Mouse (Mus musculus) embryonic fibroblast, embryonic 13.5 days (primary cell): ENCODE measurements around the gene Oosp2. TPM values are rescaled to one million over a fixed set of nuclear protein-coding genes. Genes with fewer than 3 reads are reported as not detected.

Source experiments
- H3K27ac ChIP-seq: 2 replicates; pipeline ENCODE4 v1.5.1; 2012; ENCODE audit warnings: low read length, control low read depth, inconsistent platforms; ENCODE audit not compliant: insufficient read depth
- H3K4me1 ChIP-seq: 2 replicates; pipeline ENCODE4 v1.6.1; 2011; ENCODE audit warnings: low read length; ENCODE audit not compliant: control insufficient read depth, insufficient read depth
- H3K4me3 ChIP-seq: 2 replicates; pipeline ENCODE4 v1.5.1; 2011; ENCODE audit warnings: mild to moderate bottlenecking, control low read depth, low read length; ENCODE audit not compliant: insufficient read depth
- CTCF ChIP-seq: IDR thresholded peaks from 2 replicates; pipeline ENCODE4 v1.5.1; 2011; ENCODE audit warnings: mild to moderate bottlenecking, control low read depth, low read length, moderate library complexity, borderline replicate concordance; ENCODE audit not compliant: insufficient read depth
- POLR2A ChIP-seq: IDR thresholded peaks from 2 replicates; pipeline ENCODE4 v1.6.1; 2011; ENCODE audit warnings: low read depth, mild to moderate bottlenecking, control low read depth, low read length, moderate library complexity
- polyA plus RNA-seq: library from polyadenylated mRNA; stranded (reverse); fragments of >200 nt; gene quantifications from 2 replicates; pipeline ENCODE4 v1.2.4, GENCODE M21; 2011; ENCODE audit warnings: low read depth; ENCODE audit not compliant: missing spikeins, insufficient read length

Oosp2 gene
- polyA plus RNA-seq, 1 experiment: not detected

- no peak overlapping the region for H3K4me3 ChIP-seq
- no peak overlapping the region for H3K27ac ChIP-seq
- TF ChIP-seq CTCF (no peak), POLR2A (no peak)
- H3K4me1 ChIP-seq: no peaks in the 10 kb centered on the region
Observed at GRCm38 (mm10) chr19:11635572-11635971, 24.8 kb downstream of the Oosp2 start.

DNA sequence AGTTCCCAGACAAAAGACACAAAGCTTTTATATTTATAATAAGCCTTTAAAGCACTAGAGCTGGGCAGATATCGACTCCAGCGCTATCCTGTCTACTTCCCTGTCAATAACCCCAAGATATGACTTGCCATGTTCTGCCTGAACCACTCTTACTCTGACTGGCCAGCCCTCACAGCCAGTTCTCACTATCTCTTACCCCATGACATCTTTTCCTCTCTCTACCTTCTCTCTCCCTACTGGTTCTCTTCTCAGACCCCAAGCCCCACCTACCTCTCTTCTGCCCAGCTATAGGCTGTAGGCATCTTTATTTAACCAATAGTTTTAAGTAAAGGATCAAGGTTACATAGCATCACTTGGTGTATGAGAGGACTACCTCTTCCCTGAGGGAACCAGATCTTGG, 26.0 kb downstream of the Oosp2 start:
- H3K4me1 ChIP-seq: no peaks in the 10 kb centered on the region
- no peak overlapping the region for H3K27ac ChIP-seq
- TF ChIP-seq POLR2A: no peak
- no peak for TF ChIP-seq CTCF
- H3K4me3 ChIP-seq: no peak overlapping the region

- H3K4me1 ChIP-seq: no peaks in the 10 kb centered on the region
- no peak overlapping the region for H3K27ac ChIP-seq
- H3K4me3 ChIP-seq: no peak overlapping the region
- no peak for TF ChIP-seq POLR2A
- TF ChIP-seq CTCF: no peak
Observed at GRCm38 (mm10) chr19:11633732-11634131, 26.6 kb downstream of the Oosp2 start.

DNA sequence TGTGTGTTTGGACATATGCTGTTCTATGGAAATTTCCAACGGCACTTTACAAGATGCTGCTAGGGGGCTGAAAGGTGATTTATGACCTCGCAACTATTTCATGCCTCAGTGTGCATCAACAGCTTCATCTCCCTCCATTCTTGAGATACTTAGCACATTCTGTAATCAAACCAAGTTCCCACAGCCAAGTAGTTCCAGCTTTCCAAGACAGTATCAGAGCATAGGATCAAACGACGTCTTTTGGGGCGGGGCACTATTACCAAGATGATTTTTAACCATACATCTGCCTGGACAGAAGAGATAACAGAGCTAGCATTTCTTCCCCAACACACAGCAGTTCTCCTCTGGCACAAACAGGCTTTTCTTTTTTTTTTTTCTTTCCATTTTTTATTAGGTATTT, 35.1 kb downstream of the Oosp2 start:
- Histone ChIP-seq H3K4me3 (no peak overlapping the region), H3K4me1 (no peaks in the 10 kb centered on the region), H3K27ac (no peak overlapping the region)
- TF ChIP-seq POLR2A (no peak), CTCF (no peak)

DNA sequence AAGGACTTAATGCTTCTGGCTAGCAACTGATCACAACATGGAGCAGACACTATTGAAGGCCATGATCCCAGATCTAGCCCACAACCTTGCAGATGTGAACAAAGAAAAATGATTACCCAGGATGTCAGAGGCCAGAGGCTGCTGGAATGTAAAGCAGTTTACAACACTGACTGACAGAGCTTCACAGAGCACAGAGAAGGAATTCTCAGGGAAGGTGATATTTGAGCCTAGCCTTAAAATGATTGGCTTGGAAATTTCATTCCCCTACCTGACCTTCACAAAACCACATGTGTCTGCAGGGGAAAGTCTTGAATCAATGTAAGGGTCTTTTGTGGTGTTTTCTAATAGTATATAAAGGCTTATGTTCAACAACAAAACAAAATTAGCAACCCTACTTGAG, 35.6 kb downstream of the Oosp2 start:
- Histone ChIP-seq H3K27ac (no peak overlapping the region), H3K4me1 (no peaks in the 10 kb centered on the region), H3K4me3 (no peak overlapping the region)
- TF ChIP-seq POLR2A (no peak), CTCF (no peak)

- H3K4me1 ChIP-seq: peaks cover 5% of the 10 kb centered on the region; the same call in 1 of the 2 replicates
Observed at GRCm38 (mm10) chr19:11623551-11623950, 36.8 kb downstream of the Oosp2 start, which contains the start of gene Ms4a2. Ms4a2 (minus strand) TSS chr19:11623719.

DNA sequence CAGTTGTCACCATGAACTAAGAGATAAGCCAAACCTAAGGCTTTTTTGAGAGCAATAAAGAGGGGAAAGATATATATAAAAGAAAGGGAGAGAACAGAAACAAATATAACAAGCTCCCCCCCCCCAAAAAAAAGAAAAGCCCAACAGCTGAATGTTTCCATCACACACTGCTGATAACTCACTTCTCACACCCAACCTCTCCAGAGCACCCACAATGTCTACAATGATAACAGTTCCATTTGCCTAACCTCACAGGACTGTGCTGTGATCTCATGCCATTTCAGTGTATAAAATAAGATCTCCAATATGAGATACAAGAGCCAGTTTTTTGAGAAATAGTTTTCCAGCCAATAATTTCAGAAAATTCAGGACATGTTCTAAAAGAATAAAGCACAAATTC, 42.4 kb downstream of the Oosp2 start:
- no peak for TF ChIP-seq POLR2A
- no peak for TF ChIP-seq CTCF
- peaks cover 12% of the 10 kb centered on the region for H3K4me1 ChIP-seq
- H3K27ac ChIP-seq: no peak overlapping the region
- no peak overlapping the region for H3K4me3 ChIP-seq

More at GRCm38 (mm10) chr19:11623551-11623950, 36.8 kb downstream of the Oosp2 start, which contains the start of gene Ms4a2:
- TF ChIP-seq POLR2A (no peak), CTCF (no peak)
- Histone ChIP-seq H3K4me3 (no peak within 1 kb of the TSS), H3K27ac (no peak within 1 kb of the TSS)

GRCm38 (mm10) chr19:11614805-11615204, 45.6 kb downstream of the Oosp2 start:
- TF ChIP-seq POLR2A: no peak
- TF ChIP-seq CTCF: no peak
- Histone ChIP-seq H3K4me3 (no peak overlapping the region), H3K27ac (peak overlapping the region; percentile 68), H3K4me1 (peaks cover 12% of the 10 kb centered on the region)

- peak overlapping the region; percentile 75 for H3K27ac ChIP-seq
- TF ChIP-seq POLR2A (no peak), CTCF (no peak)
- no peak overlapping the region for H3K4me3 ChIP-seq
- H3K4me1 ChIP-seq: peaks cover 10% of the 10 kb centered on the region
Observed at GRCm38 (mm10) chr19:11613776-11614443, 46.4 kb downstream of the Oosp2 start.

- no peak overlapping the region for H3K27ac ChIP-seq
- H3K4me1 ChIP-seq: peaks cover 4% of the 10 kb centered on the region
- H3K4me3 ChIP-seq: no peak overlapping the region
- no peak for TF ChIP-seq POLR2A
- TF ChIP-seq CTCF: no peak
Observed at GRCm38 (mm10) chr19:11613084-11613483, 47.3 kb downstream of the Oosp2 start.
